Mouse (Mus musculus): ENCODE measurements around the gene Hecw2. TPM values are rescaled to one million over a fixed set of nuclear protein-coding genes. Genes with fewer than 3 reads are reported as not detected.

Gene Hecw2
- polyA plus RNA-seq, 2 experiments: 0.17 to 0.26 TPM

- WGBS (ENCODE audit: insufficient replicate concordance): 26% methylated on average over 3 of the region's 3 CpGs
- no peaks in the 10 kb centered on the region for H3K36me3 ChIP-seq (replicated peaks; ENCODE audit: control insufficient read depth, insufficient read depth, low read depth)
- H3K27me3 ChIP-seq (ENCODE audit: control insufficient read depth, insufficient read depth, low read length): no peaks in the 10 kb centered on the region
- ATAC-seq (ENCODE audit: insufficient read depth) (no peak), DNase-seq (ENCODE audit: low read depth in 3 of 3, low spot score in 3 of 3) (no peak)
- H3K4me2 ChIP-seq (ENCODE audit: low read depth): no peak overlapping the region
- no peak overlapping the region for H3K27ac ChIP-seq
- no peaks in the 10 kb centered on the region for H3K4me1 ChIP-seq (replicated peaks; ENCODE audit: control insufficient read depth in 2 of 2, insufficient read depth in 2 of 2, low read length in 1 of 2)
- H3K4me3 ChIP-seq (ENCODE audit: insufficient read depth in 1 of 2, low read depth in 2 of 2, low read length in 2 of 2): no peak overlapping the region
- H3K9ac ChIP-seq (replicated peaks): no peak overlapping the region
- no peaks in the 10 kb centered on the region for H3K9me3 ChIP-seq (ENCODE audit: control insufficient read depth, low read length)
- TF ChIP-seq EP300 (IDR thresholded peaks at IDR 0.05; ENCODE audit: low read depth): no peak
- no peak for TF ChIP-seq CTCF (IDR thresholded peaks at IDR 0.05; ENCODE audit: low read depth)
Observed at GRCm38 (mm10) chr1:53818072-53818862, 376.7 kb downstream of the Hecw2 start.

DNA sequence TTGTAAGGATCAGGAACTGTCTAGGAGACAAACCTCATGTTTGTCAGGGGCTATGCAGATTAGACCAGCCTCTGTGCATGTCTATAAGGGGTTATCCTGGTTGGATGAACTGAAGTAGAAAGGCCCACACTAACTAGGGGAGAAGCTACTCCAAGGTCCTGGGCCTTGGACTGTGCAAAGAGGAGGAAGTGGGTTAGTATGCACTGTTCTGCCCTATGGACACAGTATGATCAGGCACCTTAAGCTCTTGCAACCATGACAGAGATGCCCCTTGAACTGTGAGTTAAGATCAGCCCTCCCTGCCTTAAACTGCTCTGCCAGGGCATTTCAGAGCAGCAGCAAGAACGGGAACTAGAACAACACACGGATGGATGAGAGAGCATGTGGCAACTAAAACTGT lies 378.6 kb downstream of the Hecw2 start:
- ATAC-seq (ENCODE audit: insufficient read depth) (no peak), DNase-seq (ENCODE audit: low read depth in 3 of 3, low spot score in 3 of 3) (no peak)
- WGBS (ENCODE audit: insufficient replicate concordance): 53% methylated on average over 2 of the region's 2 CpGs
- H3K4me1 ChIP-seq (replicated peaks; ENCODE audit: control insufficient read depth in 2 of 2, insufficient read depth in 2 of 2, low read length in 1 of 2): no peaks in the 10 kb centered on the region
- H3K27ac ChIP-seq: no peak overlapping the region
- H3K9me3 ChIP-seq (ENCODE audit: control insufficient read depth, low read length): no peaks in the 10 kb centered on the region
- TF ChIP-seq EP300 (IDR thresholded peaks at IDR 0.05; ENCODE audit: low read depth): no peak
- no peak for TF ChIP-seq CTCF (IDR thresholded peaks at IDR 0.05; ENCODE audit: low read depth)
- H3K27me3 ChIP-seq (ENCODE audit: control insufficient read depth, insufficient read depth, low read length): no peaks in the 10 kb centered on the region
- no peak overlapping the region for H3K4me2 ChIP-seq (ENCODE audit: low read depth)
- no peaks in the 10 kb centered on the region for H3K36me3 ChIP-seq (replicated peaks; ENCODE audit: control insufficient read depth, insufficient read depth, low read depth)
- no peak overlapping the region for H3K4me3 ChIP-seq (ENCODE audit: insufficient read depth in 1 of 2, low read depth in 2 of 2, low read length in 2 of 2)
- H3K9ac ChIP-seq (replicated peaks): no peak overlapping the region

DNA sequence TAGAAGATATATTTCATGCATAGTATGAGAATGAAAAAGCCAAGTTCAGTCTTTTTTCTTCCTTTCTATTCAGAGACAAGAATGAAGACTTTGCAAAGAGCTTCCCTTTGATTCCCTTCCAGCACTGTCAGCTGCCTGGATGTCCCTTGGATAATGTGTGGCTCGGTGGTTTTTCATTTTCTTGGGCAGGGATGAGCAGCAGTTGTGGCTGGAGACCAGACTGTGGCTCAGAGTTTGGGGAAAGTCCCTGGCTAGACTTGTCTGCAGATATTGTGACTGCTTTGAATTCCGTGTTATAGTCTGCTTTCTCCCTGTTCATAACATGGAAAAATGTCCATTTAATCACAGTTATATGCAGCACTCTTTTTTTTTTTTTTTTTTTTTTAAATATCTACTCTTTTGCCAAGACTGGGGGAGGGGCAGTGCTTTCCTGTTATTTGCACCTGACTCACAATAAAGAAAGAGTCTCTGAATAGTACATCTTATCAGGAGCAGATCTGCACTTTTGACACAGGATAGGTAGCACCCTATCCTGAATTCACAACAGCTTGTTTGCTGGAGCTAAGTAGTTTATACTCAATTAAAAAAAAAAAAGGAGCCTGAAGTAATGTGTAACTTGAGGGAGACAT lies 380.8 kb downstream of the Hecw2 start:
- ATAC-seq (ENCODE audit: insufficient read depth) (no peak), DNase-seq (ENCODE audit: low read depth in 3 of 3, low spot score in 3 of 3) (no peak)
- H3K4me3 ChIP-seq (ENCODE audit: insufficient read depth in 1 of 2, low read depth in 2 of 2, low read length in 2 of 2): no peak overlapping the region
- H3K4me1 ChIP-seq (replicated peaks; ENCODE audit: control insufficient read depth in 2 of 2, insufficient read depth in 2 of 2, low read length in 1 of 2): no peaks in the 10 kb centered on the region
- H3K36me3 ChIP-seq (replicated peaks; ENCODE audit: control insufficient read depth, insufficient read depth, low read depth): no peaks in the 10 kb centered on the region
- no peak overlapping the region for H3K4me2 ChIP-seq (ENCODE audit: low read depth)
- H3K27ac ChIP-seq: no peak overlapping the region
- no peak for TF ChIP-seq EP300 (IDR thresholded peaks at IDR 0.05; ENCODE audit: low read depth)
- TF ChIP-seq CTCF (IDR thresholded peaks at IDR 0.05; ENCODE audit: low read depth): no peak
- WGBS (ENCODE audit: insufficient replicate concordance): 52% methylated on average over 2 of the region's 2 CpGs
- H3K9me3 ChIP-seq (ENCODE audit: control insufficient read depth, low read length): no peaks in the 10 kb centered on the region
- H3K9ac ChIP-seq (replicated peaks): no peak overlapping the region
- H3K27me3 ChIP-seq (ENCODE audit: control insufficient read depth, insufficient read depth, low read length): no peaks in the 10 kb centered on the region

DNA sequence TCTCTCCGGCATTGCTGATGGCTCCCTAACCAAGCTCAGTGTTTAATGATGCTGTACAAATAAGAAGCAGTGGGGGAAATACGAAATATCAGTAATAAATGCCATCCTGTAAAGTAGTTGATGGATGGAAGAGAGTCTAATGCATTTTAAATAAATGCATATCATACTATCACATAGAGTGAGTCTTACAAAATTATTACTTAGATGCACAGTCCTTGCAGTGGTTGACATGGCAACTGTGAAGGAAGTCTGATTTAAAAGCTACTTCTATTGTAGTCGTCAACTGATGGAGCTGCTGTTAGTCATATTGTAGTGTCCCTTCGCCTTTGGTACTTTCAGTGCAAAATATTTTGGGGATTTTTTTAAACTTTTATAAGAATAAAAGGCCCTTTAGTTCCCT lies 383.0 kb downstream of the Hecw2 start:
- WGBS (ENCODE audit: insufficient replicate concordance): 57% methylated on average over 4 of the region's 4 CpGs

DNA sequence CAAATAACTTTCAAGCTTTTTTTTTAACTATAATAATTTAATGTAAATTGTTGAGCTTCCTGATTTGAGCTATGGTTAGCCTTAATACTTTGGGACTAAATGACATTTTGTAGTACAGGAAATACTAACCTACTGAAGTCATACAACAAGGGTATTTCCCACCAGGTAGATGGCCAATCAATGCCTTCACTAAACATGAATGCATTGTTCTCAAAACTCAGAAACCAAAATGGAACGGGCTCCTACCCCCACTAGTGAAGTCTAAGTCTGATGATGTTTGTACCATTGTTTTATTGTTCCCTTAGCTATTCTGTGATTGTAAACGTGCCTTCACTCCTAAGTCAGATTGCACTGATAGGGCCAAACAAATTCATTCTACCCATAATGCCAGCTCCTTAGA lies 386.7 kb downstream of the Hecw2 start:
- TF ChIP-seq EP300 (IDR thresholded peaks at IDR 0.05; ENCODE audit: low read depth) (no peak), CTCF (IDR thresholded peaks at IDR 0.05; ENCODE audit: low read depth) (no peak)
- Histone ChIP-seq H3K4me1 (replicated peaks; ENCODE audit: control insufficient read depth in 2 of 2, insufficient read depth in 2 of 2, low read length in 1 of 2) (no peaks in the 10 kb centered on the region), H3K9ac (replicated peaks) (no peak overlapping the region), H3K36me3 (replicated peaks; ENCODE audit: control insufficient read depth, insufficient read depth, low read depth) (no peaks in the 10 kb centered on the region), H3K27me3 (ENCODE audit: control insufficient read depth, insufficient read depth, low read length) (no peaks in the 10 kb centered on the region), H3K9me3 (ENCODE audit: control insufficient read depth, low read length) (no peaks in the 10 kb centered on the region), H3K27ac (no peak overlapping the region), H3K4me2 (ENCODE audit: low read depth) (no peak overlapping the region), H3K4me3 (ENCODE audit: insufficient read depth in 1 of 2, low read depth in 2 of 2, low read length in 2 of 2) (no peak overlapping the region)
- no peak for ATAC-seq (ENCODE audit: insufficient read depth)
- 56% methylated on average over 2 of the region's 2 CpGs for WGBS (ENCODE audit: insufficient replicate concordance)
- no peak for DNase-seq (ENCODE audit: low read depth in 3 of 3, low spot score in 3 of 3)

More for the DNA sequence above, 383.0 kb downstream of the Hecw2 start:
- H3K9me3 ChIP-seq (ENCODE audit: control insufficient read depth, low read length): no peaks in the 10 kb centered on the region
- no peak overlapping the region for H3K4me2 ChIP-seq (ENCODE audit: low read depth)
- H3K4me3 ChIP-seq (ENCODE audit: insufficient read depth in 1 of 2, low read depth in 2 of 2, low read length in 2 of 2): no peak overlapping the region
- no peak for ATAC-seq (ENCODE audit: insufficient read depth)
- DNase-seq (ENCODE audit: low read depth in 3 of 3, low spot score in 3 of 3): no peak
- no peaks in the 10 kb centered on the region for H3K4me1 ChIP-seq (replicated peaks; ENCODE audit: control insufficient read depth in 2 of 2, insufficient read depth in 2 of 2, low read length in 1 of 2)
- H3K27ac ChIP-seq: no peak overlapping the region
- no peaks in the 10 kb centered on the region for H3K27me3 ChIP-seq (ENCODE audit: control insufficient read depth, insufficient read depth, low read length)
- H3K36me3 ChIP-seq (replicated peaks; ENCODE audit: control insufficient read depth, insufficient read depth, low read depth): no peaks in the 10 kb centered on the region
- no peak overlapping the region for H3K9ac ChIP-seq (replicated peaks)
- no peak for TF ChIP-seq EP300 (IDR thresholded peaks at IDR 0.05; ENCODE audit: low read depth)

Data from liver, embryonic 14.5 days (tissue).